Mouse (Mus musculus) thymus, adult 2 months (tissue): ENCODE data around the gene Col13a1.

Experiments used
- CTCF ChIP-seq: fragments of 200-500 bp; IDR thresholded peaks from 2 replicates; pipeline ENCODE4 v1.5.1; 2012; ENCODE audit warnings: mild to moderate bottlenecking, control low read depth, low read length, moderate library complexity, borderline replicate concordance; ENCODE audit not compliant: control insufficient read depth, poor library complexity, insufficient read depth; ENCODE audit errors: extremely low read depth
- POLR2A ChIP-seq: fragments of 200-500 bp; IDR thresholded peaks from 2 replicates; pipeline ENCODE4 v1.6.1; 2012; ENCODE audit warnings: mild to moderate bottlenecking, low read length, control low read depth, moderate library complexity; ENCODE audit not compliant: control insufficient read depth, poor library complexity, insufficient read depth; ENCODE audit errors: extremely low read depth

DNA sequence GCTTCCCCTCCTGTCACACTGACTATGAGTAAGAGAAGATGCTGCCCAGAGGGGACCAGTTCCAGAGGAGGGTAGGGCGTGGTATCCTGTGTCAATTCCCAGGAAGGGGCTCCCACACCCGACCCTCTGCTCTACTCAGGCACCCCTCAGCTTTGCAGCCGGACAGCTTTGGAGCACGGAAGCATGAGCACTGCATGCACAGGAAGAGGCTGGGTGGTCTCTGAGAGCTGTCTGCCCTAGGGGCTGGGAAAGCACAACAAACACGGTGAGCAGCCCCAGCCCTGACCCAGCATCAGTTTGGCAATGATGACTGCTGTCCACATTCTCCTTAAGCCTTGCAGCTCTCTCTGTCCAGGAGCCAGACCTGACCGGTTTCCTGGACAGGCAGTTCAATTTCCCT lies 47.2 kb downstream of the Col13a1 start:
- no peak for TF ChIP-seq CTCF
- no peak for TF ChIP-seq POLR2A
